Mouse (Mus musculus) subcutaneous adipose tissue, adult 2 months (tissue): ENCODE measurements around the gene Olfr933. TPM values are rescaled to one million over a fixed set of nuclear protein-coding genes. Genes with fewer than 3 reads are reported as not detected.

Source experiments
- polyA plus RNA-seq: library from polyadenylated mRNA; depleted of rRNA; stranded (reverse); fragments of >200 nt; gene quantifications from 2 replicates; pipeline ENCODE4 v1.2.3, GENCODE M21; 2012; ENCODE audit warnings: low replicate concordance; rRNA removed

The Olfr933 gene
- polyA plus RNA-seq: not detected in 2 replicates

GRCm38 (mm10) chr9:38972013-38972412 is at the start of gene Olfr933:
Gene Olfr933 (plus strand): TSS chr9:38972313.

GRCm38 (mm10) chr9:38929509-38929908 is 42.6 kb upstream of the Olfr933 start, which contains the start of gene Olfr930:
Gene Olfr930 (plus strand): TSS chr9:38929809.

GRCm38 (mm10) chr9:38988215-38988614 is 16.1 kb downstream of the Olfr933 start, which contains the start of gene Olfr934:
Gene Olfr934 (minus strand): TSS chr9:38988315.

GRCm38 (mm10) chr9:38999583-38999982 is 27.5 kb downstream of the Olfr933 start, which contains the start of gene Olfr935:
Gene Olfr935 (minus strand): TSS chr9:38999683.

GRCm38 (mm10) chr9:39023277-39023676 is 51.2 kb downstream of the Olfr933 start, which contains the start of gene Olfr146:
Gene Olfr146 (minus strand): TSS chr9:39023377.

Other genes starting within 250 kb of the Olfr933 start
- gene Olfr920, start 220.0 kb upstream of the Olfr933 start, polyA plus RNA-seq: 0.21 and 0.32 TPM in 2 replicates
- gene Olfr921, start 199.2 kb upstream of the Olfr933 start, polyA plus RNA-seq: not detected in 2 replicates
- gene Olfr922, start 157.7 kb upstream of the Olfr933 start, polyA plus RNA-seq: not detected in 2 replicates
- gene Olfr923, start 145.8 kb upstream of the Olfr933 start, polyA plus RNA-seq: not detected in 2 replicates
- gene Olfr924, start 127.9 kb upstream of the Olfr933 start, polyA plus RNA-seq: not detected in 2 replicates
- gene Olfr26, start 117.3 kb upstream of the Olfr933 start, polyA plus RNA-seq: not detected in 2 replicates
- gene Olfr926, start 95.2 kb upstream of the Olfr933 start, polyA plus RNA-seq: not detected in 2 replicates
- not detected in 2 replicates for gene Olfr930, start 42.5 kb upstream of the Olfr933 start, polyA plus RNA-seq
- not detected in 2 replicates for gene Olfr934, start 16.0 kb downstream of the Olfr933 start, polyA plus RNA-seq
- gene Olfr935, start 27.4 kb downstream of the Olfr933 start, polyA plus RNA-seq: not detected in 2 replicates
- gene Olfr146, start 51.1 kb downstream of the Olfr933 start, polyA plus RNA-seq: not detected in 2 replicates
- not detected in 2 replicates for gene Olfr937, start 92.6 kb downstream of the Olfr933 start, polyA plus RNA-seq
- gene Olfr938, start 106.6 kb downstream of the Olfr933 start, polyA plus RNA-seq: not detected in 2 replicates
- not detected in 2 replicates for gene Olfr27, start 155.8 kb downstream of the Olfr933 start, polyA plus RNA-seq
- not detected in 2 replicates for gene Olfr943, start 194.0 kb downstream of the Olfr933 start, polyA plus RNA-seq
- gene Olfr944, start 229.6 kb downstream of the Olfr933 start, polyA plus RNA-seq: not detected in 2 replicates